Mouse (Mus musculus) heart, postnatal 0 days (tissue): ENCODE measurements at regions not wholly inside any gene's neighbourhood (a gene's known extent, or its start where the extent isn't known, plus 50 kb on each side); places are given as distances from the start of the nearest gene placed in this dataset.

Experiments used
- CTCF ChIP-seq: IDR thresholded peaks from 2 replicates; pipeline ENCODE4 v1.5.1; 2016; ENCODE audit warnings: antibody characterized with exemption, control low read depth, low read depth
- EP300 ChIP-seq: IDR thresholded peaks from 2 replicates; pipeline ENCODE4 v1.6.1; 2016; ENCODE audit warnings: antibody characterized with exemption, low read depth

GRCm38 (mm10) chr14:67554897-67555296 lies 1545.9 kb upstream of the Gulo start:
- no peak for TF ChIP-seq EP300
- no peak for TF ChIP-seq CTCF
